Mouse (Mus musculus) cerebellum, adult 2 months (tissue): ENCODE results near the gene Fam184a.

Source experiments
- CTCF ChIP-seq: fragments of 200-500 bp; IDR thresholded peaks from 2 replicates; pipeline ENCODE4 v1.5.1; 2011; ENCODE audit warnings: low read depth, mild to moderate bottlenecking, control low read depth, low read length, moderate library complexity, borderline replicate concordance; ENCODE audit not compliant: insufficient read depth
- POLR2A ChIP-seq: fragments of 200-500 bp; IDR thresholded peaks from 2 replicates; pipeline ENCODE4 v1.6.1; 2011; ENCODE audit warnings: low read length, control low read depth, borderline replicate concordance; ENCODE audit not compliant: insufficient read depth

DNA sequence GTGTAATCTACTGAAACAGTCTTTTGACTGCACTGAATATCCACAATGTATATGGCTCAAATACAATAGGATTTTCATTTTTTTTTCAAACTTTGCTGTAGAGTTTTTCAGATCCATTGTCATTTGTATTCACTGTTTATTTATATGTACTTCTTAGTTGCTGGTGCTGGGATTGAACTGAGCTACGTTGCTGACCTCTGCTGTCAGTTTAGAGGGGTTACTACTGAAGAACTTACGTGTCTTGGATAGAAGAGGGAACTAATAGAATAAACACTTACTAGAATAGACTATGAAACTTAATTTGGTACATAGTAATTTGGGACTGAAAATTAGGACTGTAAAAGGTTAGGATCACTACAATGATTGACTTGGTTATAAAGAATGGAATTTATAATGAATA, 145.6 kb downstream of the Fam184a start:
- no peak for TF ChIP-seq POLR2A
- TF ChIP-seq CTCF, result no peak
